Mouse (Mus musculus) brain, embryonic 14.5 days (tissue): ENCODE measurements at regions not wholly inside any gene's neighbourhood (a gene's known extent, or its start where the extent isn't known, plus 50 kb on each side); places are given as distances from the start of the nearest gene placed in this dataset.

Experiments used
- CTCF ChIP-seq: fragments of 200-500 bp; IDR thresholded peaks from 2 replicates; pipeline ENCODE4 v1.5.1; 2012; ENCODE audit warnings: inconsistent platforms, mild to moderate bottlenecking, moderate library complexity, borderline replicate concordance; ENCODE audit not compliant: insufficient read depth, insufficient read length; ENCODE audit errors: extremely low read depth
- POLR2A ChIP-seq: fragments of 200-500 bp; IDR thresholded peaks from 2 replicates; pipeline ENCODE4 v1.6.1; 2012; ENCODE audit warnings: mild to moderate bottlenecking, inconsistent platforms, borderline replicate concordance; ENCODE audit not compliant: poor library complexity, insufficient read depth, insufficient read length, severe bottlenecking; ENCODE audit errors: extremely low read depth

DNA sequence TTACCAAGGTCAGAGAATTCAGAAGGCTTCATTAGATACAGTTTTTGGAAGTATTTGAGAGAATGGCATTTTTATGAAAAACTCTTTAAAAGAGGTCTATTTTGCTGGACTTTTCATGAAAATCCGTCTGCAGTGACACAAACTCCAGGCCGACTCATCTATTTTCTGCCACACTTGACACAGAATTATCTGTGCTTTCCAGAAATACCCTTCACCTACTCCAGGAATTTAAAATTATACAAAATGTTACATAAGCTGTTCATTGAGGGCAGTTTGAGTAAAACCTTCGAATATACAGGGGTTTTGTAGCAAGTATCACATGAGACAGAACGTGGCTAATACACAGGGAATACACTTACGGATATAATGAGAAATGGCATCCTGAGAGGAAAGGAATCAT lies 354.1 kb upstream of the Pkdcc start:
- TF ChIP-seq CTCF (no peak), POLR2A (no peak)
